Mouse (Mus musculus): ENCODE results near the gene Lrrc34.

- peak; percentile 27 for TF ChIP-seq CTCF (IDR thresholded peaks at IDR 0.05; ENCODE audit: low read depth, low read length)
- peak; percentile 32 for TF ChIP-seq POLR2A (IDR thresholded peaks at IDR 0.05; ENCODE audit: insufficient read depth, low read length)
Measured at GRCm38 (mm10) chr3:30602065-30602739, 45.5 kb downstream of the Lrrc34 start, which contains the start of gene Mynn.

Data from ES-Bruce4 (cell line).